Mouse (Mus musculus): Measurements from ENCODE around the gene Hmcn1. TPM values are rescaled to one million over a fixed set of nuclear protein-coding genes. Genes with fewer than 3 reads are reported as not detected.
A peak's percentile ranks its signal among the peaks of the same experiment; 100 is the strongest.

Hmcn1 gene
- polyA plus RNA-seq (2011; ENCODE audit: insufficient read depth, insufficient read length, low read depth, missing spikeins), result 1.4 and 1.6 TPM in 2 replicates

DNA sequence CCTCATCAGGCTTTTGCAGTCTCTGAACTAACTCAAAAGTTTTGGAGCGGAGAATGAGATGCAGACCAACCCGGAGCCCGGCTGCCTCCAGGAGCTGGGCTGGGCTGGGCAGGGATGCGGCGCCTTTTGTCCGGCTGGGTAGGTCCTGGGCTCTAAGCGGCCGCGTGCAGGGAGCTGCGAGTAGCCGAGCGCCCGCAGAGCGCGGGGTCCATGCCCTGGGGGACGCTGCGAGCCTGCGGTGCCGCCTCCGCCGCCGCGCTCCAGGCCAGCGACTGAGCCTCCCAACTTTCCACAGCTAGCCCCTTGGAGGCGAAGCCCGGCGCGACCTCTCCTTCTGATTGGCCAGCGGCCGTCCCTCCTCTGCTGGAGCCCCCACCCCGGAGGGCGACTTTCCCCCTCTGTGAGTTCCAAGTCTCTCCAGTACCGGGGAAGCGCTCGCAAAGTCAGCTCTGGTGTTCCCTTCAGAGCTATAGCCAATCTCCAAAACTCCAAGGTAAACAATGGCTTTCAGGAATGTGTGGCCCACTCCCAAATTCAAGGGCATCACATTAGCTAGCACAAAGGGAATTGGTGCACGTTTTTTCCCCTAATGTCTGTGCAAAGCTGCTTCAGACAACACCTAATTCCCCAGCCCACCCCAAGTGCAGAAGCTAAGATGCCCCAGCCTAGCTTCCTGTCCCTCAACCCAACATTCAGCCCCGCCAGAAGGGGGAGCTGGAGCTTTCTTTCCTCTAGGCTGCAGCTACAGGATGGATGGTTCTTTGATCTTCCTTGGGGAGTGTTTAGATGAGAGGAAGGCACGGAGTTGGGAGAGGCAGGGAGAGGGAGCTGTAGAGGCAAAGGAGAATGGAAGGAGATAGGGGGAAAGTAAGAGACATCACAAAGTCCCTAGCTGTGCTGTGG lies at the start of gene Hmcn1:
Gene Hmcn1 (minus strand): TSS at position 274 of the 903 bp plus-strand sequence.
- Histone ChIP-seq H3K4me1 (ENCODE audit: control insufficient read depth, insufficient read depth, low read length) (no peaks in the 10 kb centered on the region), H3K27me3 (ENCODE audit: control insufficient read depth, insufficient read depth, low read length, poor library complexity, severe bottlenecking) (no peaks in the 10 kb centered on the region), H3K36me3 (ENCODE audit: control insufficient read depth, insufficient read depth, low read length, poor library complexity, severe bottlenecking) (no peaks in the 10 kb centered on the region), H3K9me3 (replicated peaks; ENCODE audit: control insufficient read depth, insufficient read depth, low read length, poor library complexity, severe bottlenecking) (peaks cover 5% of the 10 kb centered on the region; the same call in 1 of the 2 replicates), H3K9ac (ENCODE audit: low read depth, poor library complexity, severe bottlenecking) (peak within 1 kb of the TSS; percentile 34), H3K27ac (ENCODE audit: insufficient read depth, low read length) (no peak within 1 kb of the TSS), H3K4me3 (ENCODE audit: low read depth, low read length) (peak within 1 kb of the TSS; percentile 59)
- no peak for TF ChIP-seq EP300 (IDR thresholded peaks at IDR 0.05; ENCODE audit: insufficient read depth, low read depth, low read length)
- no peak for TF ChIP-seq CTCF (IDR thresholded peaks at IDR 0.05; ENCODE audit: low read depth, low read length)
- no peak for TF ChIP-seq POLR2A (IDR thresholded peaks at IDR 0.05; ENCODE audit: insufficient read depth, low read length)

DNA sequence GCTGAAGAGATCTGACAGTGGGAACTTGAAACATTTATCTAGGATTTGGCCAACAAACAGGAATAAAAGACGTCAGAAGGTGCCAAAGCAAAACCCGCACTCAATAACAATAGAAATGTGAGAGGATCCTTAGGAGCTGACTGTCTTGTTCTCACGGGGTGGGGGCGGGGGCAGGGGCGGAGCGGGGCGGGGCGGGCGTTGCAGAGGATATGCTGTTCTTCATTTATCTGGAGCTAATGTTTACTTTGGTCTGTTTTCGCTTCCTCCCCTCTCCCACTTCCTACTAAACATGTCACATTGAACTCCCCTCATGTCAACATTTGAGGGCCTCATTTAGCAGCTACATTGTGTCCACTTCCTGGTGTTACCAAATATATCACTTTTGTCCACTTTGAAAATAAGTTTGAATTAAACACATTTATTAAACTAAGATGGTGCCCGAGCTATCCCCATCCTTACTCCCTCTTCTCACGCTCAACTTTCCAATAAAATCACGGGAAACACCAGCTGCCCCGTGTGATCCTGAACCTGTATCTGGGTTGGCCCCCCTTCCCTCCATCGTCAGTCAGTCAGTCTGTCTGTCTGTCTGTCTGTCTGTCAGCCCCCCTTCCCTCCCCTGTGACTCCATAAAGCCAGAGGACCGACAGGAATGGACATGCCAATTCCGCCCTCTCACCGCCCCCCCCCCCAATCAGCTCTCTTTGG lies 47.9 kb upstream of the Hmcn1 start:
- Histone ChIP-seq H3K9ac (ENCODE audit: low read depth, poor library complexity, severe bottlenecking) (no peak overlapping the region), H3K27ac (ENCODE audit: insufficient read depth, low read length) (no peak overlapping the region), H3K4me1 (ENCODE audit: control insufficient read depth, insufficient read depth, low read length) (no peaks in the 10 kb centered on the region), H3K27me3 (ENCODE audit: control insufficient read depth, insufficient read depth, low read length, poor library complexity, severe bottlenecking) (no peaks in the 10 kb centered on the region), H3K4me3 (ENCODE audit: low read depth, low read length) (no peak overlapping the region), H3K9me3 (replicated peaks; ENCODE audit: control insufficient read depth, insufficient read depth, low read length, poor library complexity, severe bottlenecking) (no peaks in the 10 kb centered on the region), H3K36me3 (ENCODE audit: control insufficient read depth, insufficient read depth, low read length, poor library complexity, severe bottlenecking) (no peaks in the 10 kb centered on the region)
- no peak for TF ChIP-seq CTCF (IDR thresholded peaks at IDR 0.05; ENCODE audit: low read depth, low read length)
- TF ChIP-seq EP300 (IDR thresholded peaks at IDR 0.05; ENCODE audit: insufficient read depth, low read depth, low read length), result no peak
- no peak for TF ChIP-seq POLR2A (IDR thresholded peaks at IDR 0.05; ENCODE audit: insufficient read depth, low read length)

GRCm38 (mm10) chr1:151040290-151040689 lies 47.1 kb upstream of the Hmcn1 start:
- H3K4me1 ChIP-seq (ENCODE audit: control insufficient read depth, insufficient read depth, low read length), result no peaks in the 10 kb centered on the region
- H3K27me3 ChIP-seq (ENCODE audit: control insufficient read depth, insufficient read depth, low read length, poor library complexity, severe bottlenecking), result no peaks in the 10 kb centered on the region
- TF ChIP-seq POLR2A (IDR thresholded peaks at IDR 0.05; ENCODE audit: insufficient read depth, low read length) (no peak), EP300 (IDR thresholded peaks at IDR 0.05; ENCODE audit: insufficient read depth, low read depth, low read length) (no peak)
- H3K4me3 ChIP-seq (ENCODE audit: low read depth, low read length), result no peak overlapping the region
- H3K9ac ChIP-seq (ENCODE audit: low read depth, poor library complexity, severe bottlenecking), result no peak overlapping the region
- no peaks in the 10 kb centered on the region for H3K36me3 ChIP-seq (ENCODE audit: control insufficient read depth, insufficient read depth, low read length, poor library complexity, severe bottlenecking)
- no peaks in the 10 kb centered on the region for H3K9me3 ChIP-seq (replicated peaks; ENCODE audit: control insufficient read depth, insufficient read depth, low read length, poor library complexity, severe bottlenecking)
- no peak overlapping the region for H3K27ac ChIP-seq (ENCODE audit: insufficient read depth, low read length)

GRCm38 (mm10) chr1:151039189-151039588 lies 46.0 kb upstream of the Hmcn1 start:
- no peaks in the 10 kb centered on the region for H3K9me3 ChIP-seq (replicated peaks; ENCODE audit: control insufficient read depth, insufficient read depth, low read length, poor library complexity, severe bottlenecking)
- H3K36me3 ChIP-seq (ENCODE audit: control insufficient read depth, insufficient read depth, low read length, poor library complexity, severe bottlenecking), result no peaks in the 10 kb centered on the region
- TF ChIP-seq CTCF (IDR thresholded peaks at IDR 0.05; ENCODE audit: low read depth, low read length), result no peak
- no peak for TF ChIP-seq POLR2A (IDR thresholded peaks at IDR 0.05; ENCODE audit: insufficient read depth, low read length)
- no peaks in the 10 kb centered on the region for H3K4me1 ChIP-seq (ENCODE audit: control insufficient read depth, insufficient read depth, low read length)
- H3K9ac ChIP-seq (ENCODE audit: low read depth, poor library complexity, severe bottlenecking), result no peak overlapping the region
- H3K27me3 ChIP-seq (ENCODE audit: control insufficient read depth, insufficient read depth, low read length, poor library complexity, severe bottlenecking), result no peaks in the 10 kb centered on the region
- no peak overlapping the region for H3K4me3 ChIP-seq (ENCODE audit: low read depth, low read length)
- H3K27ac ChIP-seq (ENCODE audit: insufficient read depth, low read length), result no peak overlapping the region

DNA sequence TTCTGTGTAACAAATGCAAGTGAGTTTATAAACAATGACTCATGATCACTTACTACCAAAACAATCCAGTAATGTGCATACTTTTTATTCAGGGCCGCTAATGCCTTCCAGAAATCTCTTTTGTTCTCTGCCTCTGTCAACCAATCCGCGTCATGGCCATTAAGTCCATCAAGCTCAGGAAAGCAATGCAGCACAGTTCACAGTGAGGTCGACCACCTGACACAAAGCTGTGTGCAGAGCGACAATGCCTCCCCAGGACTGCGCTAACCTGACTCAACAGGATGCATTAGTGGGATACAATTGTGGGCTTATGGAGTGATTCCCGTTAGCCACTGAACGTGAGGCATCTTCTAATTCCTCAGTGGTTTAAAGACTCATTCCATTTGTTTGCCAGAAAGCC lies 45.3 kb upstream of the Hmcn1 start:
- Histone ChIP-seq H3K9me3 (replicated peaks; ENCODE audit: control insufficient read depth, insufficient read depth, low read length, poor library complexity, severe bottlenecking) (no peaks in the 10 kb centered on the region), H3K27me3 (ENCODE audit: control insufficient read depth, insufficient read depth, low read length, poor library complexity, severe bottlenecking) (no peaks in the 10 kb centered on the region), H3K36me3 (ENCODE audit: control insufficient read depth, insufficient read depth, low read length, poor library complexity, severe bottlenecking) (no peaks in the 10 kb centered on the region), H3K9ac (ENCODE audit: low read depth, poor library complexity, severe bottlenecking) (no peak overlapping the region), H3K4me3 (ENCODE audit: low read depth, low read length) (no peak overlapping the region), H3K27ac (ENCODE audit: insufficient read depth, low read length) (no peak overlapping the region), H3K4me1 (ENCODE audit: control insufficient read depth, insufficient read depth, low read length) (no peaks in the 10 kb centered on the region)
- no peak for TF ChIP-seq POLR2A (IDR thresholded peaks at IDR 0.05; ENCODE audit: insufficient read depth, low read length)
- no peak for TF ChIP-seq CTCF (IDR thresholded peaks at IDR 0.05; ENCODE audit: low read depth, low read length)
- TF ChIP-seq EP300 (IDR thresholded peaks at IDR 0.05; ENCODE audit: insufficient read depth, low read depth, low read length), result no peak
